Mouse (Mus musculus) neural tube, embryonic 11.5 days (tissue): ENCODE measurements at regions not wholly inside any gene's neighbourhood (a gene's known extent, or its start where the extent isn't known, plus 50 kb on each side); places are given as distances from the start of the nearest gene placed in this dataset.

Source experiments
- ATAC-seq: fragments of 200-750 bp; cut with Nextera tagmentation; 2 replicates; pipeline ENCODE4 v1.8.0; 2017; ENCODE audit warnings: moderate number of reproducible peaks, mild to moderate bottlenecking, moderate TSS enrichment, moderate library complexity; ENCODE audit not compliant: insufficient read depth, low FRiP score, low TSS enrichment
- DNase-seq: peaks from one replicate; pipeline ENCODE4 v3.0.0-alpha.2; 2015; ENCODE audit warnings: low spot score
- H3K27ac ChIP-seq: fragments of 300-500 bp; sonication (generic); 2 replicates; pipeline ENCODE4 v1.5.1; 2014; ENCODE audit warnings: low read depth, mild to moderate bottlenecking, low read length
- H3K27me3 ChIP-seq: fragments of 300-500 bp; sonication (generic); 2 replicates; pipeline ENCODE4 v1.6.1; 2014; ENCODE audit warnings: mild to moderate bottlenecking, low read length, mixed read lengths; ENCODE audit not compliant: control insufficient read depth, insufficient read depth
- H3K36me3 ChIP-seq: fragments of 300-500 bp; sonication (generic); 2 replicates; pipeline ENCODE4 v1.6.1; 2014; ENCODE audit warnings: mild to moderate bottlenecking, low read length, moderate library complexity, mixed read lengths; ENCODE audit not compliant: control insufficient read depth, insufficient read depth
- H3K4me1 ChIP-seq: fragments of 300-500 bp; sonication (generic); 2 replicates; pipeline ENCODE4 v1.6.1; 2014; ENCODE audit warnings: low read length, mixed read lengths; ENCODE audit not compliant: control insufficient read depth, insufficient read depth
- H3K4me2 ChIP-seq: fragments of 300-500 bp; sonication (generic); 2 replicates; pipeline ENCODE4 v1.6.1; 2014; ENCODE audit warnings: low read depth, mild to moderate bottlenecking, moderate library complexity
- H3K4me3 ChIP-seq: fragments of 300-500 bp; sonication (generic); 2 replicates; pipeline ENCODE4 v1.5.1; 2014; ENCODE audit warnings: low read depth, low read length
- H3K9ac ChIP-seq: fragments of 300-500 bp; sonication (generic); 2 replicates; pipeline ENCODE4 v1.6.1; 2014; ENCODE audit warnings: mild to moderate bottlenecking, low read length
- H3K9me3 ChIP-seq: fragments of 300-500 bp; sonication (generic); 2 replicates; pipeline ENCODE4 v1.6.1; 2016; ENCODE audit warnings: low read length; ENCODE audit not compliant: control insufficient read depth
- WGBS: fragments of 180-500 bp; shearing (Covaris S2); extraction: QIAGEN DNeasy Blood & Tissue Kit; methylation state at CpG from one replicate; pipeline ENCODE4 v1.1.7; 2014; 5-methylcytosine and 5-hydroxymethylcytosine counted together

DNA sequence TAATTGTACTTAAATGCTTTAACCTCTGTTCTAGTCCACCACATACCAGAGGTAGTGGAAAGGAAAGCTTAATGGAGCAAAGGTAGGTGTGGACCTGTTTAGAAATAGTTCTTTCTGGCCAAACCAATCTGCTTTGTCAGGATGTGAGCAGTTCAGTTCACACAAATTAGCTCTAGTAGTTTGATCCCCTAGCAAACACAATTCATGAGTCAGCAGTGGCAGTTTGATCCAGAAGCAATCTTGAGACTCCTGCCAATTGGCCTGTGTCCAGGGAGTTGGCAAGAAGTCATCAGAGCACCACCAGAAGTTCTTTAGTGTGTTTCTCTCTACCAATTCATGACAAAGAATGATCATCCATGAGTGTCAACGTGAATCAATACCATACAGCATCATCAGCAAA, 195.0 kb upstream of the Ptchd4 start:
- ATAC-seq (no peak), DNase-seq (no peak)
- H3K4me1 ChIP-seq, result no peaks in the 10 kb centered on the region
- no peak overlapping the region for H3K4me3 ChIP-seq
- no peak overlapping the region for H3K27ac ChIP-seq
- H3K9ac ChIP-seq, result no peak overlapping the region
- 91% methylated on average over 1 of the region's 1 CpGs for WGBS
- no peaks in the 10 kb centered on the region for H3K27me3 ChIP-seq
- no peaks in the 10 kb centered on the region for H3K9me3 ChIP-seq
- H3K36me3 ChIP-seq, result no peaks in the 10 kb centered on the region
- H3K4me2 ChIP-seq, result no peak overlapping the region

DNA sequence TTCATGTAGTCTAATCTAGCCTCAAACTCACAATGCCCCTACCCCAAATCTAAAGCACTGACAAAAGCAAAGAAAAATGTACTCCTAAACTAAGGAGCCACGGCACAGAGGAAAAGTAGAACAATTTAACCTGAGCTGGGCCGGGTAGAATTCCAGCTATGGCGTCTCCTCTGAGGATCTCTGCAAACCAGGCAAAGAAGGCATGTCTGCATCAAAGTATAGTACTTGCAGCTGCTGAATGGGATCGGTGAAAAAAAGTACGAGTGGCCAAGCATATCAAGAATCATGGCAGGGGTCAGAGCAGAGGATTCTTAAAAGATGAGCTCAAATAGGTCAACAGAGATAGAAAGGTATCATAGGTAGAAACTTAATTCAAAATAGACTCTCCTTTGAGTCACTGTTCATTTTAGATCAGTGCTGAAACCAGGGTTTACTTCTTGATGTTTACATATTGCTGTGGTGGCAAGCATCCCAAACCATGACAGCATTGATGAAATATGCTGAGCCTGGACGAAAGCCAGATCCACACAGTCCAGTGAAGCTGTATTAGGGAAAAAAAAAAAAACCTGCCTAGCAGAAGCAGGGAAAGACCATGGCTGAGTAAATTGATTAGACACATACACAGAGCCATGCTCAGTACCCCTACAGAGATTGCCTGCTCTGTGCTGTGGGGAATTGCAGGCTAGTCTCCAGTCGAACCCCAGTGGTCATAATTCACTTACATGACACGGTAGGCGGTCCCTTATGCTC, 189.1 kb upstream of the Ptchd4 start:
- Histone ChIP-seq H3K27ac (no peak overlapping the region), H3K4me3 (no peak overlapping the region), H3K36me3 (no peaks in the 10 kb centered on the region), H3K9ac (no peak overlapping the region), H3K9me3 (no peaks in the 10 kb centered on the region), H3K4me2 (no peak overlapping the region), H3K4me1 (no peaks in the 10 kb centered on the region), H3K27me3 (no peaks in the 10 kb centered on the region)
- DNase-seq (no peak), ATAC-seq (no peak; the same call in 1 of the 2 replicates)
- 63% methylated on average over 9 of the region's 9 CpGs for WGBS

DNA sequence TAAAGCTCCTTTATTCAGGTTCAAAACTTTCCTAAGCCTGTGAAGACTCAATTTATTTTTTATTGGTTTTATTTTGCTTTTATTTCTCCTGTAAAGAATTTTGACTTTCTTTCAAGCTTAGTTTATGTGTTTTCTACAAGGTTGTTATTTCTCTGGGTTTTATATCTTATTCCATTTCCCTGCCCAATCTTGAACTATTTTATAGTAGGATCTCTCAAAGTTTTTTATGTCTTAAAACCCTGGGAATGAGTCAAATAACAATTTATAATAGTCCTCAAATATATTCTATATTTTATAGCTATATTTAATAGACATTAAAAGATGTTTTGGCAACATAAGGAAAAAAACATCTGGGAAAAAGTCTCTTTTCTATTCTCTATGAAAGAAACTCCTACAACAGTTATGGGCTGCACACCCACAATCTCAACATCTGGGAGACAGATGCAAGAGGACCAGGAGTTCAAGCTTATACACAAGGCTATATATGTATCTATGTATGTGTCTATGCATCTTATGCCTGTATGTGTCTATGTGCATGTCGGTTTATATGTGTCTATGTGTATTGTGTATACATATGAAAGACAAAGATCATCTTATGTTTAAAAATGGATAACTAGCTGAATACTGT, 146.2 kb upstream of the Ptchd4 start:
- no peaks in the 10 kb centered on the region for H3K4me1 ChIP-seq
- DNase-seq, result no peak
- no peak overlapping the region for H3K4me3 ChIP-seq
- ATAC-seq, result no peak
- 90% methylated on average over 1 of the region's 1 CpGs for WGBS
- H3K4me2 ChIP-seq, result no peak overlapping the region
- H3K9ac ChIP-seq, result no peak overlapping the region
- H3K27me3 ChIP-seq, result no peaks in the 10 kb centered on the region
- no peak overlapping the region for H3K27ac ChIP-seq
- no peaks in the 10 kb centered on the region for H3K9me3 ChIP-seq
- H3K36me3 ChIP-seq, result no peaks in the 10 kb centered on the region

DNA sequence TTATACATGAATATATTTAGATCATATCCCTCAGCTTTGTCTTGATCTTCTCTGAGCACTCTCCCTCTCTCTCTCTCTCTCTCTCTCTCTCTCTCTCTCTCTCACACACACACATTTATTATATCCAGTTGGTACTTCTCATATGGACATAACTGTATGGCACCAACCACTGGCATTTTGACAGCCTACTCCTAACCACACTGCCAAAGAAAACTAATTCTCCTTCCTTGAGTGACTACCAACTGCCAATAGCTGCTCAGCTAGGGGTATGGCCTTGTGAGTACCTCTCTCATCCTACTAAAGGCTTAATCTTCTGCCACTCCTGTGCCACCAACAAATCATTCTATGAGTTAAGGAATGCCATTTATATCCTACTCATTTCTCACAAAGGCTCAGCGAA, 127.2 kb upstream of the Ptchd4 start:
- Histone ChIP-seq H3K9me3 (no peaks in the 10 kb centered on the region), H3K4me1 (no peaks in the 10 kb centered on the region), H3K27ac (no peak overlapping the region), H3K4me3 (no peak overlapping the region), H3K4me2 (no peak overlapping the region), H3K27me3 (no peaks in the 10 kb centered on the region), H3K9ac (no peak overlapping the region), H3K36me3 (no peaks in the 10 kb centered on the region)
- ATAC-seq (no peak), DNase-seq (no peak)
- WGBS, result 93% methylated on average over 1 of the region's 1 CpGs

DNA sequence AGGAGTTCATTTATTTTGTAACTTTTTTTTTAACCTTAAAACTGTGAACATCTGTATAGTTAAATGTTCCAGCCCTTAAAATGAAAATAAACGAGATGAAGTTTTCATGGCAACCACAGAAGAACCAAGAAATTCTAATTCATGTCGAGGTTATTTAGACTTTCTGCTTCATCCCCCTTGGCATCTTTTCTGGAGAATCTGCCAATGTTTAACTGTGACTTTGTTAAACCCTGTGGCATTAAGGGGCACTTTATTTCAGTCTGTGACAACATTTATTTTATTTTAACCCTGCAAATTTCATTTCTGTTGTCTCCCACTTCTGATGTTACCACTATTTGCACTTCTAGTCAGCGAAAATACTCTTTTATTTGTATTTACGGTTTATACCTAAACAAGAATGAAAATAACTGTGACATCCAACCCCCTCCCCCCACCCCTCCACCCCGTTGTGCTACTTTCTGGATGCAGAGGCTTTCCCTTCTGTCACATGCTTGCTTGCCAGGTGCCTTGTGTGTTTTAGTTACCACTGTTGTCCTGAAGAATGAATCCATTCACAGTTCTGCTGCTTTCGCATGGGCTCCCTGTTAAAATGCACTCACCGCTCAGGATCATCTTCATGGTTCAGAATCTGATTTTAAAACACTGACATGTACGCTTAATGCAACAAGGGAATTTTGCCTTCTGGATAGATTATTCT, 125.4 kb upstream of the Ptchd4 start:
- H3K27ac ChIP-seq, result no peak overlapping the region
- H3K27me3 ChIP-seq, result no peaks in the 10 kb centered on the region
- H3K36me3 ChIP-seq, result no peaks in the 10 kb centered on the region
- DNase-seq, result no peak
- H3K9me3 ChIP-seq, result no peaks in the 10 kb centered on the region
- ATAC-seq, result no peak
- H3K9ac ChIP-seq, result no peak overlapping the region
- H3K4me1 ChIP-seq, result no peaks in the 10 kb centered on the region
- no peak overlapping the region for H3K4me3 ChIP-seq
- H3K4me2 ChIP-seq, result no peak overlapping the region
- 79% methylated on average over 8 of the region's 8 CpGs for WGBS
